Mouse (Mus musculus) monocyte, adult 5-6 weeks (primary cell): ENCODE data around the gene Tldc2. TPM values are rescaled to one million over a fixed set of nuclear protein-coding genes. Genes with fewer than 3 reads are reported as not detected.
A peak's percentile ranks its signal among the peaks of the same experiment; 100 is the strongest.

Experiments used
- ATAC-seq: fragments of 153-309, 156-312 bp; replicated peaks from 2 replicates; pipeline ENCODE4 v1.8.0; 2017; ENCODE audit warnings: mild to moderate bottlenecking; ENCODE audit not compliant: low TSS enrichment, insufficient number of reproducible peaks, severe bottlenecking, poor library complexity, low FRiP score
- total RNA-seq: library from RNA; stranded (forward); fragments of 200-1000, 200-491, 200-594 nt; gene quantifications from 3 replicates; pipeline ENCODE4 v1.2.3, GENCODE M21; 2017

Gene Tldc2
- total RNA-seq, 1 experiment from 2014 or later, result not detected

- ATAC-seq, result no peak
Observed at GRCm38 (mm10) chr2:157102256-157102655, 15.4 kb downstream of the Tldc2 start.

GRCm38 (mm10) chr2:157104454-157104853 is 17.6 kb downstream of the Tldc2 start:
- no peak for ATAC-seq

- ATAC-seq, result peak; percentile 69
Observed at GRCm38 (mm10) chr2:157108236-157108635, 21.4 kb downstream of the Tldc2 start.

- 0 out of 2 replicates have a peak, but pooled peaks have one; percentile 44 for ATAC-seq
Observed at GRCm38 (mm10) chr2:157116964-157117363, 30.1 kb downstream of the Tldc2 start.

GRCm38 (mm10) chr2:157118556-157118955 is 31.7 kb downstream of the Tldc2 start:
- no peak for ATAC-seq

GRCm38 (mm10) chr2:157119075-157119474 is 32.2 kb downstream of the Tldc2 start:
- ATAC-seq, result no peak

- ATAC-seq, result no peak
Observed at GRCm38 (mm10) chr2:157121766-157122165, 34.9 kb downstream of the Tldc2 start.

GRCm38 (mm10) chr2:157125246-157125645 is 38.4 kb downstream of the Tldc2 start:
- no peak for ATAC-seq

GRCm38 (mm10) chr2:157127370-157127769 is 40.5 kb downstream of the Tldc2 start:
- ATAC-seq, result no peak

- no peak for ATAC-seq
Observed at GRCm38 (mm10) chr2:157128072-157128471, 41.2 kb downstream of the Tldc2 start.

GRCm38 (mm10) chr2:157129096-157129495 is 42.2 kb downstream of the Tldc2 start:
- no peak for ATAC-seq

- ATAC-seq, result no peak
Observed at GRCm38 (mm10) chr2:157129601-157130164, 42.8 kb downstream of the Tldc2 start.

GRCm38 (mm10) chr2:157130813-157131514 is 44.1 kb downstream of the Tldc2 start:
- no peak for ATAC-seq

GRCm38 (mm10) chr2:157132086-157132485 is 45.2 kb downstream of the Tldc2 start:
- no peak for ATAC-seq

- ATAC-seq, result no peak
Observed at GRCm38 (mm10) chr2:157132686-157133540, 46.1 kb downstream of the Tldc2 start.

GRCm38 (mm10) chr2:157133769-157134478 is 47.1 kb downstream of the Tldc2 start:
- ATAC-seq, result peak; percentile 4; the same call in 1 of the 2 replicates

- peak; percentile 0; the same call in 1 of the 2 replicates for ATAC-seq
Observed at GRCm38 (mm10) chr2:157134479-157134931, 47.6 kb downstream of the Tldc2 start.

- peak; percentile 64 for ATAC-seq
Observed at GRCm38 (mm10) chr2:157135014-157135413, 48.2 kb downstream of the Tldc2 start, which contains the start of gene Samhd1. Gene Samhd1, minus strand, starts transcription at chr2:157135265.
